Mouse (Mus musculus): ENCODE measurements at regions not wholly inside any gene's neighbourhood (a gene's known extent, or its start where the extent isn't known, plus 50 kb on each side); places are given as distances from the start of the nearest gene placed in this dataset.

GRCm38 (mm10) chr12:79905828-79906737 lies 206.7 kb downstream of the Zfp36l1 start:
- DNase-seq (ENCODE audit: low read depth, low spot score), result no peak
- ATAC-seq, result no peak
- no peaks in the 10 kb centered on the region for H3K27me3 ChIP-seq
- CTCF ChIA-PET, result no interaction called here
- TF ChIP-seq CTCF (IDR thresholded peaks at IDR 0.05), result no peak
- POLR2A ChIA-PET, result no interaction called here
- in situ Hi-C loops (cut with MboI; ENCODE audit: low pct_unique_long_range_greater_than_20kb), result no loop called here

DNA sequence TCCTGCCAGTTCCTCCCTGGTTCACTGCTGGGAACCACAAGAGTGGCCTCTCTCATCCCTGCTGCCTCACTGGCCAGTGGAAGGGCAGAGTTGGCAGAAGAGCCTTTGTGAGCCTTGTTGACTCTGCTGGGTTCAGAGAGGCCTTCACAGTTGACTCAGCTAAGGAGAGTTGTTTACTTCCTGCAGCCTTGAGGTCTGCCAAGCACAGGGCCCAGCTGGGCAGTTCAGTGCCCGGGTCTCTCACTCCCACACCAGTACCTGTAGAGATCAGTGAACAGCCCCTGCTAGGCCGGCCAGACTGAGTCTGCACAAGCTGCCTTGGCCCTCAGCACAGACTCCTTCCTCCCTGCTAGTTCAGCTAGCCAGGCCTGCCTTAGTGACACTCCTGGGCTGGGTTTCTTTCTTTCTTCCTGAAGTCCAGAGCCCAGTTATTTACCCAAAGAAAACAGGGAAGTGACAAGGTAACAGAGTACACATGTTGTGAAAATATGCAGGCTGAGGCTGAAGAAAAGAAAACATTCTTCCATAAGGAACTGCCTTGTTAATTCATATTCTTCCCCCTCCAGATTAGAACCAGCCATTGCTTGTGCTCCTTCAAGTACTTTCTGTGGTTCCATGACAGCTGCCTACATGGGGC lies 207.8 kb downstream of the Zfp36l1 start:
- ChIA-PET POLR2A (no interaction called here), CTCF (no interaction called here)
- no peak for TF ChIP-seq CTCF (IDR thresholded peaks at IDR 0.05)
- DNase-seq (ENCODE audit: low read depth, low spot score) (no peak), ATAC-seq (no peak)
- no peaks in the 10 kb centered on the region for H3K27me3 ChIP-seq
- in situ Hi-C loops (cut with MboI; ENCODE audit: low pct_unique_long_range_greater_than_20kb), result no loop called here

DNA sequence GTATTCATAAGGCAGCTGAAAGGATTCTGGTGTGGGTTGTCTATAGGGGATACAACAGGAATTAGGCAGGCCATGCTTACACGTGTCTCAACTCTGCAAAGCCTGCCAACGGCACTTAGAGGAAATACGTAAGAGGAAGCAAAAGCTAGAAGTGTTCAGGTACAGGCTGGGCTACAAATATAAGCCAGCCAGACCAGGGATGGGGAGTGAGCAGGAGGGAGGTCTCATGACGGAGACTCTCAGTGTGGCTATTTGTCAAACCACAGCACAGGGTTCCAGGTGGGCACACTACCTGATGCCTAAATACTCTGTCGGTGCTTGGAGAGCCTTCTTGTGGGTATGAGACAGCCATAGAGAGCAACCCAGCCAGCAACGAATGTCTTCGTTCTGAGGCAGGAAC lies 210.1 kb downstream of the Zfp36l1 start:
- CTCF ChIA-PET, result no interaction called here
- no peak for DNase-seq (ENCODE audit: low read depth, low spot score)
- TF ChIP-seq CTCF (IDR thresholded peaks at IDR 0.05), result no peak
- no peaks in the 10 kb centered on the region for H3K27me3 ChIP-seq
- POLR2A ChIA-PET, result no interaction called here
- no peak for ATAC-seq
- in situ Hi-C loops (cut with MboI; ENCODE audit: low pct_unique_long_range_greater_than_20kb), result no loop called here

GRCm38 (mm10) chr12:79902163-79902562 lies 210.7 kb downstream of the Zfp36l1 start:
- no peaks in the 10 kb centered on the region for H3K27me3 ChIP-seq
- in situ Hi-C loops (cut with MboI; ENCODE audit: low pct_unique_long_range_greater_than_20kb), result no loop called here
- DNase-seq (ENCODE audit: low read depth, low spot score), result no peak
- ChIA-PET CTCF (no interaction called here), POLR2A (no interaction called here)
- no peak for TF ChIP-seq CTCF (IDR thresholded peaks at IDR 0.05)
- no peak for ATAC-seq

GRCm38 (mm10) chr12:79898198-79898930 lies 214.4 kb downstream of the Zfp36l1 start:
- POLR2A ChIA-PET, result no interaction called here
- TF ChIP-seq CTCF (IDR thresholded peaks at IDR 0.05), result no peak
- CTCF ChIA-PET, result no interaction called here
- no peaks in the 10 kb centered on the region for H3K27me3 ChIP-seq
- ATAC-seq, result no peak
- in situ Hi-C loops (cut with MboI; ENCODE audit: low pct_unique_long_range_greater_than_20kb), result no loop called here
- DNase-seq (ENCODE audit: low read depth, low spot score), result no peak

GRCm38 (mm10) chr12:79895975-79896374 lies 216.8 kb downstream of the Zfp36l1 start:
- DNase-seq (ENCODE audit: low read depth, low spot score) (no peak), ATAC-seq (no peak)
- no peaks in the 10 kb centered on the region for H3K27me3 ChIP-seq
- TF ChIP-seq CTCF (IDR thresholded peaks at IDR 0.05), result no peak
- in situ Hi-C loops (cut with MboI; ENCODE audit: low pct_unique_long_range_greater_than_20kb), result no loop called here
- ChIA-PET CTCF (no interaction called here), POLR2A (no interaction called here)

GRCm38 (mm10) chr12:79895324-79895723 lies 217.5 kb downstream of the Zfp36l1 start:
- ChIA-PET CTCF (no interaction called here), POLR2A (no interaction called here)
- H3K27me3 ChIP-seq, result no peaks in the 10 kb centered on the region
- in situ Hi-C loops (cut with MboI; ENCODE audit: low pct_unique_long_range_greater_than_20kb), result no loop called here
- DNase-seq (ENCODE audit: low read depth, low spot score) (no peak), ATAC-seq (no peak)
- TF ChIP-seq CTCF (IDR thresholded peaks at IDR 0.05), result no peak

- H3K27me3 ChIP-seq, result no peaks in the 10 kb centered on the region
- TF ChIP-seq CTCF (IDR thresholded peaks at IDR 0.05), result no peak
- no peak for DNase-seq (ENCODE audit: low read depth, low spot score)
- in situ Hi-C loops (cut with MboI; ENCODE audit: low pct_unique_long_range_greater_than_20kb), result no loop called here
- no peak for ATAC-seq
- CTCF ChIA-PET, result no interaction called here
- POLR2A ChIA-PET, result no interaction called here
Measured at GRCm38 (mm10) chr12:79892871-79893270, 219.9 kb downstream of the Zfp36l1 start.

GRCm38 (mm10) chr12:79891942-79892341 lies 220.9 kb downstream of the Zfp36l1 start:
- DNase-seq (ENCODE audit: low read depth, low spot score), result no peak
- in situ Hi-C loops (cut with MboI; ENCODE audit: low pct_unique_long_range_greater_than_20kb), result no loop called here
- no peak for TF ChIP-seq CTCF (IDR thresholded peaks at IDR 0.05)
- CTCF ChIA-PET, result no interaction called here
- H3K27me3 ChIP-seq, result no peaks in the 10 kb centered on the region
- no peak for ATAC-seq
- POLR2A ChIA-PET, result no interaction called here

GRCm38 (mm10) chr12:79890887-79891286 lies 221.9 kb downstream of the Zfp36l1 start:
- ChIA-PET CTCF (no interaction called here), POLR2A (no interaction called here)
- in situ Hi-C loops (cut with MboI; ENCODE audit: low pct_unique_long_range_greater_than_20kb), result no loop called here
- ATAC-seq, result no peak
- no peak for DNase-seq (ENCODE audit: low read depth, low spot score)
- TF ChIP-seq CTCF (IDR thresholded peaks at IDR 0.05), result no peak
- H3K27me3 ChIP-seq, result no peaks in the 10 kb centered on the region

DNA sequence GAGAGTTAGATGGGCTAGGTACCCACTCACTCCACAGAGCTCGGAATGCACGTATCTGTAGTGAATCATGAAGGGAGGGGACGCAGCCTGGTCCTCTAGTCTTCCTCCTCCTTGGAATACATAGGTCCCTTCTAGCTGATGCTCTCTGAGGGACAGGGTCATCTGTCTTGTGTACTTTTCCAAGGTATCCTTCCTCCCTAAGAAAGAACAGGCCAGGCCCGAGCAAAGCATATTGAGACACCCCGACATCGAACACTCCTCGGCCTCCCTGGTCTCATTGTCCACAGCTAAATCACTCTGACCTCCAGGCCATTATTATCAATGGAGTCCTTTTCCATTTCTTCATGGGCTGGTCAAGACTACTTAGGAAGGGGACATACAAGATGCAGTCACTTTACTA lies 222.5 kb downstream of the Zfp36l1 start:
- no peaks in the 10 kb centered on the region for H3K27me3 ChIP-seq
- ChIA-PET POLR2A (no interaction called here), CTCF (no interaction called here)
- TF ChIP-seq CTCF (IDR thresholded peaks at IDR 0.05), result no peak
- in situ Hi-C loops (cut with MboI; ENCODE audit: low pct_unique_long_range_greater_than_20kb), result no loop called here
- DNase-seq (ENCODE audit: low read depth, low spot score) (no peak), ATAC-seq (no peak)

Data from Patski (cell line).